Mouse (Mus musculus): Measurements from ENCODE around the gene Apc2.

Gene Apc2

DNA sequence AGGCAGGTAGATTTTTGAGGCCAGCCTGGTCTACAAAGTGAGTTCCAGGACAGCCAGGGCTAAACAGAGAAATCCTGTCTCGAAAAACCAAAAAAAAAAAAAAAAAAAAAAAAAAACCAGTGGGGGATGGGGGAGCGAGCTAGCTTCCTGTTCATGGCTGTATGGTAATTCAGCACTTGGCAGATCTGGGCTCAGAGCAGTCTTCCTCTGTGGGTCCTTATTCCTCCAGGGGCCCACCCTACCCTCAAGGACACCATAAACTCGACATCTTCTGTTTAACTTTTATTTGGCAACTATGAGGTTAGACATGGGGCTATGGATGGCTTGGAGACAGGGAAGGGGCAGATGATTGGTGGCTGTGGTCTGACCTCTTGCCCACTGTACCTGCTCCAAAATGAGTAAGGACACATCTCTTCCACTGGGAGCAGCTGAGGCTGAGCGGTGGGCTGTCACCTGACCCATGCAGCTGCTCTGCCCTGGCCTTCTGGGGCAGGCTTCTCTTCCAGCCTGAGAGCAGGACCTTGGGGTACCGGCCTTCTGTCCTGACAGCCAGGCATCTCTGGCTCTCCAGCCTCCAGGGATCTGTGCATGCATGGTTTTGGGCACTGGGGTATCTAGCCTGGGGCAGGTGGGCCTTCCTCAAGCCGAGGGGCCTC is 25.4 kb downstream of the Apc2 start:
- DNase-seq (ENCODE audit: low spot score in 2 of 2) = no peak

GRCm38 (mm10) chr10:80321670-80322581 is 26.1 kb downstream of the Apc2 start:
- DNase-seq (ENCODE audit: low spot score in 2 of 2) = no peak

GRCm38 (mm10) chr10:80322811-80323211 is 27.0 kb downstream of the Apc2 start:
- DNase-seq (ENCODE audit: low spot score in 2 of 2) = no peak

- no peak for DNase-seq (ENCODE audit: low spot score in 2 of 2)
These were observed 27.7 kb downstream of the Apc2 start for GRCm38 (mm10) chr10:80323261-80324119.

- DNase-seq (ENCODE audit: low spot score in 2 of 2) = no peak
These were observed 28.6 kb downstream of the Apc2 start for GRCm38 (mm10) chr10:80324120-80325037.

GRCm38 (mm10) chr10:80325045-80325444 is 29.3 kb downstream of the Apc2 start:
- no peak for DNase-seq (ENCODE audit: low spot score in 2 of 2)

GRCm38 (mm10) chr10:80329273-80330081 is 33.7 kb downstream of the Apc2 start, which contains the start of the genes Pcsk4 and Reep6:
Pcsk4 (minus strand) TSS chr10:80329498.
Reep6 (plus strand) TSS chr10:80329953.
- DNase-seq (ENCODE audit: low spot score in 2 of 2) = peak; percentile 96 to 98

DNA sequence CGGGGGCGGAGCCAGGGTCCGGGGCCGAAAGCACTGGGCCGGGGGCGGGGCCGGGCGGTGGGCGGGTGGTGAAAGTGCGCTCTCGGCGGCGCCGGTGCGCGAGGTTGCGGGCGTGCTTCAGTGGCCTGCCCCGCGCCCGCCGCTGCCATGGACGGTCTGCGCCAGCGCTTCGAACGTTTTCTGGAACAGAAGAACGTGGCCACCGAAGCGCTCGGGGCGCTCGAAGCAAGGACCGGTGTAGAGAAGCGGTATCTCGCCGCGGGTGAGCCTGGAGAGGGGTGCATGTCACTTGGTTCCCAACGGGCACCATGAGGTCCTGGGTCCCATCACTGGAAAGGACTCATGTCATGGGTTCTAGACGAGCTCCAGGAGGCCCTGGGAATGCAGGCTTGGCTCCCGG is 34.3 kb downstream of the Apc2 start:
- no peak for DNase-seq (ENCODE audit: low spot score in 2 of 2)

DNA sequence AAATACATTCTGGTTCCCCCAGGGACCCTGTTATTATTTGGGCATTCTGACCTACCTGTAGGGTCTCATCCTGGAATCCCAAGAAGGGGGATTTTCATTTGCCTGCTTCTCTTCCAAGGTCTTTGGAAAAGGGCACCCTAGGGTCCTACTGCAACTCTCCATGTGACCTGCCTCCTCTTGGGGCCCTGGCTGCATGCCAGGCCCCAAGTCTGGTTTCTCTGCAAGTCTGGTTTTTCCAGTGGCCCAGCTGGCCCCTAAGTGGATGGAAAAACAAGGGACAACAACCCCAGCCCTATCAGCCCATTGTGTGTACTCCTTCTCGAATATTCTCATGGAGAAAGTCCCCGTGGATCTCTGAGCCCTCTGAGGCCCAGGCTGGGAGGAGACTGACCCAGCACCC is 35.1 kb downstream of the Apc2 start:
- DNase-seq (ENCODE audit: low spot score in 2 of 2) = no peak

GRCm38 (mm10) chr10:80331636-80332524 is 36.1 kb downstream of the Apc2 start:
- DNase-seq (ENCODE audit: low spot score in 2 of 2) = no peak

GRCm38 (mm10) chr10:80332525-80332989 is 36.8 kb downstream of the Apc2 start:
- DNase-seq (ENCODE audit: low spot score in 2 of 2) = no peak

DNA sequence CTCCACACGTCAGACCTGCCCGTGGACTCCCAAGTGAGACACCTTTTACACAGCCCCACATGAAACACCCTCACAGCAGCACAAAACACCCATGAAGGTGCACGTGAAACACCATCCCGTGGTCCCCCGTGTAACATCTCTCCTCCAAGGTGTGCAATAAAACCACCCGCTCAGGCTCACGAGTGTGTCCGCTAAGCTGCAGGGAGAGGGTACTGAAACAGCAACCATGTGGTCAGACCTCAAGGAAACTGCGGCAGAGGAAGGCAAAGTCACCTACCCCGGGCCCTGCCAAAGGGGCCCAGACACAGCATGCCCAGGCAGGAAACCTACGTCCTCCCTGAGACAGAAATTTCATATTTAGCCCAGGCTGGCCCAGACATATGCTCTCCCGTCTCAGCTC is 40.5 kb downstream of the Apc2 start:
- DNase-seq (ENCODE audit: low spot score in 2 of 2) = no peak

DNA sequence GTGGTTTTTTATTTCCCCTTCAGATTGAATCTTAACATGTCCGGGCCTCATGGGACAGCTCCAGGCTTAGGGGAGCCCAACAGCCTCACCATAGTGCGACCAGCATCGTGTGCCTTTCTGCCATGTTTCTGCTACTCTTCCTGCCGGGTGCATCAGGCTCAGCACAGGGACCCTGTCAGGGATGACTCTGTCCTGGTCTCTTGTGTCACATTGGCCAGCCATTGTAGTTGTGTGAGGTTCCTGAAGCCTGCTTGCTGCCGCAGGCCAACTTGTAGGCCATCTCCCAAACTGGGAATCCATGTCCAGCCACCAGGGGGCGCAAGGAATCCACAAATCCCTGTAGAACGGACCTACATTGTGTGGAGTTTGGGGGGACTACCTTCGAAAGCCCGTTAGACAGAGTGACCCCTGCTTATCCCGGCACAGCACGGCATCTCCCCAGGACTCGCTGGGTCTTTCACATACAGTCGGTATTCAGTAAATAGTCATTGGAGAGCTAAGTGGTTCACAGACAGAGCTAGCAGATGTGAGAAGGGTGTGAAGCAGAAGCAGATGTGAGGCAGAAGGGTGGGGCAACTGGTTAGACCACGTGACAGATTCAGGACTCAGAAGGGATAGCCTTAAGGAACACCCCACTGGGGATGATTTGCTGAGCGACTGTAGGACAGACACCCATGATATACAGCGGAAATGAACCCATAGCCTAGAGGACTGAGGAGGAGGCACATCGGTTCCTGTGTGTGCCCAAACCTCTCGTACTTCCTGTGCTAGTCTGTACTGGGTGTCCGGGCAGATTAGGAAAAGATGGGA is 44.4 kb downstream of the Apc2 start:
- DNase-seq (ENCODE audit: low spot score in 2 of 2) = peak in 1 of 2 experiments; percentile 87

DNA sequence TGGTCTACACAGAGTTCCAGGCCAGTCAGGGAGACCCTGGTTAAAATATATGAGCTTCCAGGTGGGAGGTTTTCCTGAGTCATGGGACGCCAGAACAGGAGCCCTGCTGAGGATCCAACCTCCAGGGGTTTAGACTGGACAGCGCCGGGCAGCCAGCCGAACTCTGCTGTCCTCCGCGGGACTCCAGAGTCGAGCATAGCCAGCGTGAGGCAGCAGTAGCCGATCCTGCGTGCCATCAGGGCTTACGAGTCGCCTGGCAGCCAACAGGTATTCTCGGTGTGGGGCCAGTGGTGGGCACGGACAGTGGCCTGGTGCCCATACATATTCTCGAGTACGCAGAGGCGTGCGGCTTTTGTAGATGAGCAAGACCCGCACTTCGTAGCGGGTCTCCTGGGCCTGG is 45.2 kb downstream of the Apc2 start:
- DNase-seq (ENCODE audit: low spot score in 2 of 2) = no peak

DNA sequence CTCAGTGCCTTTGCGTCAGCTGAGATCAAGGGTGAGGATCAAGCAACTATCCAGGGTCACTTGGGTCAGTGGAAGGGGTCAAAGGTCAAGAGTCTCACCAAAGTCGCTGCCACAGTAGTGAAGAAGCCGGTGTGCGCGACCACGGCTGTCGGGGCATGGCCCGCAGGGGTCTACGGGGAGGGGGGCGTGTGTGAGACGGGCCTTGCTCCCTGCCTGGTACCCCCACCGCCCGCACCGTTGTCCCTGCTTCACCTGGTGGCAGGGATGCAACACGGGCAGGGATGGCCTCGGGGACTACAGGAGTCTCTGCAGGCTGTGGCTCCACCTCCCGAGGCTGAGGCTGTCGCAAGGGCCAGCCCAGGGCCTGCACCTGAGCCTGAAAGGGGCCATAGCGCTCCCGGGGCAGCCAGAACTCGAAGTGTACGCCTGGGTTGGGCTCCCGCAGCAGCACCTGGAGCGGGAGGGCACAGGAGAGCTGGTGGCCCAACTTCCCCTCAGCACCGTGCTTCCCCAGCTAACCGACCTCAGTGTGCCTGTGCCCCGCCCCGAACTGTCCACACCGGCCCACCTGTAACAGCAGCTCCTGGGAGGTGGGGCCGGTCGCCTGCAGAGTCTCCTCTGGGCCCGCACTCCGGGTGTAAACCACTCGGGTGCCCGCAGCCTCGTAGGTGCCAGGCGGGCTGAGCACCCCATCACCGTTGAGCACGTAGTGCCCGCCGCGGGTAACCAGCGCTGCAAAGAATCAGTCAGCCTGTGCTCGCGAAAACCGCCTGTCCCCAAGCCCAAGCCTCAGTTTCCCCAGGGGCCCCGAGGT is 45.9 kb downstream of the Apc2 start:
- no peak for DNase-seq (ENCODE audit: low spot score in 2 of 2)

GRCm38 (mm10) chr10:80342305-80342748 is 46.5 kb downstream of the Apc2 start:
- no peak for DNase-seq (ENCODE audit: low spot score in 2 of 2)

All from left cerebral cortex, adult 9 months (tissue).